Mouse (Mus musculus) hindbrain, embryonic 11.5 days (tissue): ENCODE measurements around the gene Pls1. TPM values are rescaled to one million over a fixed set of nuclear protein-coding genes. Genes with fewer than 3 reads are reported as not detected.
A peak's percentile ranks its signal among the peaks of the same experiment; 100 is the strongest.

Experiments used
- ATAC-seq: fragments of 200-750 bp; cut with Nextera tagmentation; 2 replicates; pipeline ENCODE4 v1.8.0; 2017; ENCODE audit warnings: mild to moderate bottlenecking, moderate TSS enrichment, moderate library complexity; ENCODE audit not compliant: low FRiP score
- DNase-seq: peaks from one replicate; pipeline ENCODE4 v3.0.0-alpha.2; 2015; ENCODE audit warnings: low spot score
- H3K27ac ChIP-seq: fragments of 300-500 bp; sonication (generic); 2 replicates; pipeline ENCODE4 v1.5.1; 2014; ENCODE audit warnings: mild to moderate bottlenecking, low read depth, low read length
- H3K27me3 ChIP-seq: fragments of 300-500 bp; sonication (generic); 2 replicates; pipeline ENCODE4 v1.6.1; 2014; ENCODE audit warnings: mild to moderate bottlenecking, low read length, moderate library complexity, mixed read lengths; ENCODE audit not compliant: control insufficient read depth, insufficient read depth
- H3K36me3 ChIP-seq: fragments of 300-500 bp; sonication (generic); 2 replicates; pipeline ENCODE4 v1.6.1; 2014; ENCODE audit warnings: mild to moderate bottlenecking, low read length, moderate library complexity, mixed read lengths; ENCODE audit not compliant: control insufficient read depth, insufficient read depth
- H3K4me1 ChIP-seq: fragments of 300-500 bp; sonication (generic); replicated peaks from 2 replicates; pipeline ENCODE4 v1.6.1; 2014; ENCODE audit warnings: low read length, mixed read lengths; ENCODE audit not compliant: control insufficient read depth, insufficient read depth
- H3K4me2 ChIP-seq: fragments of 300-500 bp; sonication (generic); replicated peaks from 2 replicates; pipeline ENCODE4 v1.6.1; 2014; ENCODE audit warnings: mild to moderate bottlenecking, low read depth, low read length
- H3K4me3 ChIP-seq: fragments of 300-500 bp; sonication (generic); 2 replicates; pipeline ENCODE4 v1.5.1; 2014; ENCODE audit warnings: low read depth, low read length
- H3K9ac ChIP-seq: fragments of 300-500 bp; sonication (generic); 2 replicates; pipeline ENCODE4 v1.6.1; 2014; ENCODE audit warnings: low read depth, low read length
- H3K9me3 ChIP-seq: fragments of 300-500 bp; sonication (generic); 2 replicates; pipeline ENCODE4 v1.6.1; 2016; ENCODE audit warnings: low read length; ENCODE audit not compliant: control insufficient read depth
- WGBS: fragments of 180-500 bp; shearing (Covaris S2); extraction: QIAGEN DNeasy Blood & Tissue Kit; methylation state at CpG from one replicate; pipeline ENCODE4 v1.1.7; 2014; 5-methylcytosine and 5-hydroxymethylcytosine counted together
- polyA plus RNA-seq: library from polyadenylated mRNA; unstranded; fragments of >200 nt; fragmentation: Nextera tagmentation; extraction: Ambion mirVana; gene quantifications from 2 replicates; pipeline ENCODE4 v1.2.1, GENCODE M21; 2014

Pls1 gene
- 7.1 and 8.3 TPM in 2 replicates for polyA plus RNA-seq

DNA sequence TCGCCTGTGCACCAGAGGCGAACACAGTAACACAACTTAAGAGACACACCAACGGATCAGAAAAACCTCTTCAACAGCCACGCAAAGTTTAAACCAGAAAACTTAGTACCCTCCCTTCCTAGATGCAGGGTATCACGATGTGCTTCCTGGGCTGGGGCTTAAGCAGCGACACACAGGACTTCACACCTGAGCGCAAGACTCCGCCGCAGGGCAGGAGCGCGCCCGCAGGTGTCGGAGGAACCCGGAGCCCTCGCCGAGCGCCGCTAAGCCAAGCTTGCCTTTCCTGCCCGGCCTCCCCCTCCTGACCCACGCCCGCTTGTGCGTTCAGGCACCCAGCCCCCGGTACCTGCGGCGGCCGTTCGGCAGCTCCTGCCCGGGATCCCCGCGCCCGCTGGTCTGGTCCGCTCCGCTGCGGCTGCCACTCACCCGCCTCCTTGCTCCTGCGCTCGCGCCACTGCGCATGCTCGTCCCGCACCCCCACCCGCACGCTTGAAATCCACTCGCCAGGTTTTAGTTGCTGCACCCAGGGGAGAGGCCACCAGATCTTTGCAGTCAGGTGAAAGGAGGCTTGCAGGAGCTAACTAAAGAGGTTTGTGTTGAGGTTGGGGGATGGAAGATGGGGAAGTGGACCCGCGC, at the start of gene Pls1:
Gene Pls1 (minus strand): TSS at position 487 of the 636 bp plus-strand sequence.
- ATAC-seq (peak; percentile 90), DNase-seq (peak; percentile 90)
- Histone ChIP-seq H3K4me1 (no peaks in the 10 kb centered on the region), H3K27ac (no peak within 1 kb of the TSS), H3K9ac (peak within 1 kb of the TSS; percentile 39; the same call in 1 of the 2 replicates), H3K4me3 (peak within 1 kb of the TSS; percentile 50), H3K27me3 (no peaks in the 10 kb centered on the region), H3K36me3 (no peaks in the 10 kb centered on the region), H3K4me2 (peak within 1 kb of the TSS; percentile 78), H3K9me3 (no peaks in the 10 kb centered on the region)
- WGBS: under 1% methylated on average over 44 of the region's 46 CpGs

DNA sequence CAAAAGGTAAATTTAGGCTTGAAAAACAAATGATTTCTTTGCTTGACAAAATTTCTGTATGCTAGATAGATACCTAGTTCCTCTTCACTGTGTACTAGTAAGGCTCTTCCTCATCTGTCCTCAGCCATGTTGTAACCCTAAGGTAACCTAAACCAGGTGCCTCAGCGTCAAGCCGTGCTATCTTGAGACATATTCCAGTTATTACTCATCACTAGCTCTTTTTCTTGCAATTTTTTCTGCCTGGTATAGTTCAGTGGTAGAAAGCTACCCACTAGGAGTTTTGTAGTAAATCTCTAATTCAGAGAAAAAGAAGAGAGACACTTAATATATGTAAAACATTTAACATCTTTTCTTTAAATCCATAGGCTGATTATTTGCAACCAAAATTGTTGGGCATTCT, 37.6 kb upstream of the Pls1 start:
- Histone ChIP-seq H3K27me3 (no peaks in the 10 kb centered on the region), H3K9ac (no peak overlapping the region), H3K4me3 (no peak overlapping the region), H3K4me1 (no peaks in the 10 kb centered on the region), H3K9me3 (no peaks in the 10 kb centered on the region), H3K27ac (no peak overlapping the region), H3K4me2 (no peak overlapping the region), H3K36me3 (no peaks in the 10 kb centered on the region)
- ATAC-seq (no peak), DNase-seq (no peak)
- 94% methylated on average over 2 of the region's 2 CpGs for WGBS

DNA sequence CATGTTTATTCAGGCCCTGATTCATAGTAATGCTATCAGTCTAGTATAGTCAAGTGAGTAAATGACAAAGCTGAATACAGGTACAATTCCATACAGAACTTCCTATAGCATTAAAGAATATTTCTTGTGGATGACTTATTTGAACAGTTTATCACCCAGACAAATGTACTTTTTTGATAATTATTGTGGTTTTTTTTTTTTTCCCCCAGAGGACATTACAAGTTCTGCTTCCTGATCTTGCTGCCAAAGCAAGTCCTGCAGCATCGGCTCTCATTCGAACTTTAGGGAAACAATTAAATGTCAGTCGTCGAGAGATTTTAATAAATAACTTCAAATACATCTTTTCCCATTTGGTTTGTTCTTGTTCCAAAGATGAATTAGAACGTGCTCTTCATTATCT, 33.1 kb upstream of the Pls1 start:
- Histone ChIP-seq H3K27ac (no peak overlapping the region), H3K27me3 (no peaks in the 10 kb centered on the region), H3K4me2 (no peak overlapping the region), H3K9ac (no peak overlapping the region), H3K4me3 (no peak overlapping the region), H3K9me3 (no peaks in the 10 kb centered on the region), H3K36me3 (no peaks in the 10 kb centered on the region), H3K4me1 (no peaks in the 10 kb centered on the region)
- ATAC-seq (no peak), DNase-seq (no peak)
- 95% methylated on average over 5 of the region's 5 CpGs for WGBS

- Histone ChIP-seq H3K27ac (peak overlapping the region; percentile 68), H3K9ac (peak overlapping the region; percentile 80), H3K9me3 (no peaks in the 10 kb centered on the region), H3K4me1 (no peaks in the 10 kb centered on the region), H3K4me3 (peak overlapping the region; percentile 90), H3K4me2 (peak overlapping the region; percentile 89), H3K27me3 (no peaks in the 10 kb centered on the region), H3K36me3 (no peaks in the 10 kb centered on the region)
- ATAC-seq (peak; percentile 58), DNase-seq (peak; percentile 73)
- WGBS: under 1% methylated on average over 31 of the region's 31 CpGs
Measured at GRCm38 (mm10) chr9:95858027-95858570, 13.0 kb upstream of the Pls1 start.

GRCm38 (mm10) chr9:95857414-95858026, 12.4 kb upstream of the Pls1 start, which contains the start of gene Atr:
Gene Atr, plus strand, starts transcription at chr9:95857597.
- Histone ChIP-seq H3K27ac (peak within 1 kb of the TSS; percentile 68), H3K36me3 (no peaks in the 10 kb centered on the region), H3K4me2 (peak within 1 kb of the TSS; percentile 89), H3K9me3 (no peaks in the 10 kb centered on the region), H3K27me3 (no peaks in the 10 kb centered on the region), H3K4me1 (no peaks in the 10 kb centered on the region), H3K4me3 (peak within 1 kb of the TSS; percentile 90), H3K9ac (peak within 1 kb of the TSS; percentile 80)
- peak; percentile 97 for DNase-seq
- peak; percentile 93 for ATAC-seq
- under 1% methylated on average over 67 of the region's 69 CpGs for WGBS

DNA sequence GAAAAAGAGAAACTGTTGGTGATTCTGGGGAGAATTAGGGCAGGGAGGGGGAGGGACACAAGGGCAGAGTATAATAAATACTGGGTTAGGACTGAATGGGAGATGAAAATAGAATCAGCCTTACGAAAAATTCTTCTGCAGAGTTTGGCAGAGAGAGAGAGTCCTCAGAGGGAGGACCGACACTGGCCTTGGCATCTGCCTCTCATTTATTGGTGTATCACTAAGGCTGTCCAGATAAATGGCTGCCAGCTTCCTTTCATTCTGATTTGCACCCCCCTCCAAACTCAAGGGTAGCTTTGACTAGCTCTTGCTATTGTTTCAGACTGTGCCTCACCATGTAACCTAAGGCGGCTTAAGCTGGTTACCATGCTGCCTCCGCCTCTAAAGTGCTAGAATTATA, 10.9 kb upstream of the Pls1 start:
- 98% methylated on average over 4 of the region's 4 CpGs for WGBS
- DNase-seq (no peak), ATAC-seq (no peak)
- Histone ChIP-seq H3K4me3 (no peak overlapping the region), H3K36me3 (no peaks in the 10 kb centered on the region), H3K9ac (no peak overlapping the region), H3K4me1 (no peaks in the 10 kb centered on the region), H3K4me2 (no peak overlapping the region), H3K9me3 (no peaks in the 10 kb centered on the region), H3K27ac (no peak overlapping the region), H3K27me3 (no peaks in the 10 kb centered on the region)

DNA sequence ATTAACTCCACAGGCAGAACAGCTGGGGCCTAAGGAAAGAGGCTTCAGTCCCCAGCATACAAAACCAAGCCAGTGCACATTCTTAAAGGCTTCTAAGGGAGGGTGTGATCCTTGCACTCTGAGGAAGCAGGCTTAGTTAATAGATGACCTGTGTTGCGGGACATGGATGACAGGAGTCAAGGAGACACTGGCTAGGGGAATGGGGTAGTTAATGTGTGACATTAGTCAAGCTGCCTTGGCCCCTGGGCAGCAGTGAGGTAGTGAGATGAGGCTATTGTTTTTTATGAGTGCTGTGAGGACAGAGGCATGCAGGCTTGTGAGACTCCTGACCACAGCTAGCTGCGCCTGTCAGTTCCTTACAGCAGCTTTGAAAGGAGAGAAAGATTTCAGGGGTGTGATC, 9.8 kb upstream of the Pls1 start:
- Histone ChIP-seq H3K9ac (no peak overlapping the region), H3K4me2 (no peak overlapping the region), H3K36me3 (no peaks in the 10 kb centered on the region), H3K27ac (no peak overlapping the region), H3K4me1 (no peaks in the 10 kb centered on the region), H3K9me3 (no peaks in the 10 kb centered on the region), H3K27me3 (no peaks in the 10 kb centered on the region), H3K4me3 (no peak overlapping the region)
- WGBS: 70% methylated on average over 2 of the region's 2 CpGs
- no peak for ATAC-seq
- DNase-seq: no peak

GRCm38 (mm10) chr9:95852896-95853295, 7.8 kb upstream of the Pls1 start:
- Histone ChIP-seq H3K4me3 (no peak overlapping the region), H3K36me3 (no peaks in the 10 kb centered on the region), H3K27ac (no peak overlapping the region), H3K9me3 (no peaks in the 10 kb centered on the region), H3K4me2 (no peak overlapping the region), H3K27me3 (no peaks in the 10 kb centered on the region), H3K9ac (no peak overlapping the region), H3K4me1 (no peaks in the 10 kb centered on the region)
- DNase-seq (peak; percentile 91), ATAC-seq (no peak)
- WGBS: 28% methylated on average over 4 of the region's 4 CpGs

- Histone ChIP-seq H3K27me3 (no peaks in the 10 kb centered on the region), H3K9me3 (no peaks in the 10 kb centered on the region), H3K9ac (no peak overlapping the region), H3K4me3 (no peak overlapping the region), H3K36me3 (no peaks in the 10 kb centered on the region), H3K4me1 (no peaks in the 10 kb centered on the region), H3K4me2 (no peak overlapping the region), H3K27ac (no peak overlapping the region)
- DNase-seq (no peak), ATAC-seq (no peak)
- WGBS: 71% methylated on average over 11 of the region's 11 CpGs
Measured at GRCm38 (mm10) chr9:95851671-95852070, 6.6 kb upstream of the Pls1 start.
